Mouse (Mus musculus): ENCODE data around the gene Taok3. TPM values are rescaled to one million over a fixed set of nuclear protein-coding genes. Genes with fewer than 3 reads are reported as not detected.

Taok3 gene
- polyA plus RNA-seq, 1 experiment from 2014 or later: 35.2 TPM

DNA sequence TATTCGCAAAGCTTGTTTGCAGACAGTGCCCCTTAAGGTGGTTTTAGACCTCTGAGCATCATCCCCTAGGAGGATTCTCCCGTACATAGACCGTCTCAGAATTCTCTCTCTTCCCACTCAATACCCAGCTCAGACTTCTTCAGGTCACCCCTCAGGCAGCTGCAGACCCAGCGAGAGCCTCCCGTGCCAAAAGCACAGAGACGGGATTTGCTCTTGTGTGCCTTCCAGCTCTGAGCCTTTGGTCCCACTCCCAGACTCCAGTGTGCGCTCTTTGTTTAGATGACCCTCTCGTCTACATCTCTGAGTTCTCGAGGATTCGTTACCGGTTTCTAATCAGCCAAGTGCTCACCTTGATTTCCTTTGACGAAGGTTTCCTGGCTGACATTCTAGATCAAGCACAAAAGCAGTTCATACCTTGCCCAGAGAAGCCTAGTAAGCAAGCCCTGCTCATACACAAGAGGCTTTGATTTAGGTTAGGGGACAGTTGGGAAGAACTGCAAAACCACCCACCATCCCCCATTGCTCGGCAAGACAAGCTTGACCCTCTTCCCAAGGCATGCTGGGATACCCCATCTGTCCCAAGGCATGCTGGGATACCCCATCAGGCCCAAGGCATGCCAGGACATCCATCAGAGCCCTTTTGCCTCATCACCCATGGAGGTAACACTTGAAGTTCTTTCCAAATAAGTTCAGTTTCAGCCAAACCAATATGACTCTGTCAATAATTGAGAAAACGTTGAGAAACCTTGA lies 48.6 kb downstream of the Taok3 start:
- CTCF ChIA-PET: interaction anchor here (0.7 to 1.8 kb wide), 2 partner anchors 15 to 31 kb away, joined by 3 read pairs; no protein-coding TSS in a partner anchor

DNA sequence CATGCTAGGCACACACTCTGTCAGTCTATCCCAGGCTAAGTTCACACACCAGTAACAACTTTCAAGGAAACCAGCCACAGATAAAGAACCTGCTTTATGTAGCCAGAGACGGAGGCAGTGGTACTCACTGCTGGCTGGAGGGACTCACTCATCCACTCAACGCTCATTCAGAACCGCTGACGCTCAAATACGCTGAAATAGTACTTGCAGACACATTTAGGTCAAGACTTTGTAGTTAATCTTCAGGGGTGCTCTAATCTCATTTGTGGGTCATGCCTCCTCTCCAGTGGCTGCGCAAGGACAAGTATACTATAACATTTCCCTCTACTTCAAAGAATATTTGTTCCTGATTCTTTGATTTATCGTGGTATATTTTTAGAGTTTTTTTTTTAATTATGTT lies 54.1 kb downstream of the Taok3 start:
- no peak for TF ChIP-seq CTCF (IDR thresholded peaks at IDR 0.05)
- no peak for DNase-seq (ENCODE audit: low read depth, low spot score)
- H3K27me3 ChIP-seq: no peaks in the 10 kb centered on the region
- no peak for ATAC-seq
- ChIA-PET CTCF (interaction anchor here (0.9 kb wide), 1 partner anchor 14 kb away, joined by 3 read pairs; no protein-coding TSS in a partner anchor), POLR2A (interaction anchor here (0.5 kb wide), 1 partner anchor 16 kb away, joined by 5 read pairs; no protein-coding TSS in a partner anchor)
- in situ Hi-C loops (cut with MboI; ENCODE audit: low pct_unique_long_range_greater_than_20kb): no loop called here

More for the DNA sequence above, 48.6 kb downstream of the Taok3 start:
- DNase-seq (ENCODE audit: low read depth, low spot score): no peak
- in situ Hi-C loops (cut with MboI; ENCODE audit: low pct_unique_long_range_greater_than_20kb): no loop called here
- no peaks in the 10 kb centered on the region for H3K27me3 ChIP-seq
- TF ChIP-seq CTCF (IDR thresholded peaks at IDR 0.05): no peak
- POLR2A ChIA-PET: no interaction called here
- no peak for ATAC-seq

DNA sequence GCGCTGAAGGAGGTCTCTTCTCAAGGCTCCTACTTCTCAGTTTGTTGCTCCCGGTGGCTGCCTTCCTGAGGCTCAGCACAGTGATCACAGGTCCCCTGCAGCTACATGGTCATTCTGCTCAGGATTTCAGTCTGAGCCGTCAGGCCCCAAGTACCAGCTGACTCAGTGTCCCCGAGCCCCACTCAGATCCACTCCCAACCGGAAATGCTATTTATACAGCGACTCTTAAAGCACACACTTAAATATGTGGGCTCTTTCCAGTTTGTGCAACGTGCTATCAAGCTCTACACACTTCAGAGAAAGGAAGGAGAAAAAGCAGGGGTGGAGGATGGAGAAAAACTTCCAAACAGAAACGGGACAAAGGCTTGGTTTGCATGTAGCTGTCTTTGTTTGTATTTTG lies 56.0 kb downstream of the Taok3 start:
- no peaks in the 10 kb centered on the region for H3K27me3 ChIP-seq
- no peak for TF ChIP-seq CTCF (IDR thresholded peaks at IDR 0.05)
- in situ Hi-C loops (cut with MboI; ENCODE audit: low pct_unique_long_range_greater_than_20kb): no loop called here
- ATAC-seq (peak; percentile 66), DNase-seq (ENCODE audit: low read depth, low spot score) (peak; percentile 17)
- POLR2A ChIA-PET: no interaction called here
- CTCF ChIA-PET: interaction anchor here (1.2 to 1.3 kb wide), 2 partner anchors 11 to 15 kb away, joined by 3 read pairs; no protein-coding TSS in a partner anchor

DNA sequence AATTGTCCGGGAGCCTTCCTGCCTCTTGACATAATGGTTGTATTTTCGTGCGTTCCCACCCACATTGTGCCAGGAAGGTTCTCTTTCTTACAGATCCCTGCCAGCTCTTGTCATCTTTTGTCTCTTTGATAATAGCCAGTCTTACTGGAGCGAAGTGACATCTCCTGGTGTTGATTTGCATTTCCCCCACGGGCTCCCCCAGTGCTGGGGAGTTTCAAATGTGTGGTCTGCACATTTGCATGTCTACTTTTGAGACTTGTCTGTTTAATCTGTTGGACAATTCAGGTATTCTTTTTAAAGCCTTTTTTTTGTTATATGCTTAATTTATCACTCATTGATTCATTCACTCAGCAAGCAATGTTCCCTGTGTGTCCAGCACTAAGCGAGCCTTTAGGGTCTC lies 58.1 kb downstream of the Taok3 start:
- ChIA-PET POLR2A (no interaction called here), CTCF (interaction anchor here (0.7 kb wide), 1 partner anchor 61 kb away, joined by 3 read pairs; no protein-coding TSS in a partner anchor)
- H3K27me3 ChIP-seq: no peaks in the 10 kb centered on the region
- TF ChIP-seq CTCF (IDR thresholded peaks at IDR 0.05): no peak
- in situ Hi-C loops (cut with MboI; ENCODE audit: low pct_unique_long_range_greater_than_20kb): no loop called here
- no peak for DNase-seq (ENCODE audit: low read depth, low spot score)
- no peak for ATAC-seq

DNA sequence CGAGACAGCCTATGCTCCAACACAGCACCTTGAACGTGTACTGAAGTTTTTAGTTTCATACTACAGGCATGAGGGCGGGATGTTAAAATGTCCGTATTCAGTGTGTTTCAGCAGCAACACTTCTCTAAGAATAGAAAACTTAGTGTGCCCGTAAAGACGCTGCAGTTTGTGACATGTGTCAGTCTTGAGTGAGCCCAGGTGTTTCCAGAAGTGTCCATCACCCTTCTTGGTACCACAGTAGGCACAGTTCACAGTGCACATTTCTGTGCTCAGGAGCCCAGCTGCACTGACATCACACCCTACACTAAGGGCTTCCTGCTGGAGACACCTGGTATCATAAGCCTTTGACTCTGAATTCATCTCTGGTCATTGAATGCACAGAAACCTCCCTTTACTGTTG lies 58.6 kb downstream of the Taok3 start:
- DNase-seq (ENCODE audit: low read depth, low spot score): no peak
- ATAC-seq: no peak
- POLR2A ChIA-PET: interaction anchor here (0.5 to 0.8 kb wide), 2 partner anchors 26 to 135 kb away, joined by 3 read pairs; no protein-coding TSS in a partner anchor
- CTCF ChIA-PET: interaction anchor here (1.3 to 1.5 kb wide), 3 partner anchors 11 to 18 kb away, joined by 4 to 6 read pairs (median 4); no protein-coding TSS in a partner anchor
- no peak for TF ChIP-seq CTCF (IDR thresholded peaks at IDR 0.05)
- no peaks in the 10 kb centered on the region for H3K27me3 ChIP-seq
- in situ Hi-C loops (cut with MboI; ENCODE audit: low pct_unique_long_range_greater_than_20kb): no loop called here

DNA sequence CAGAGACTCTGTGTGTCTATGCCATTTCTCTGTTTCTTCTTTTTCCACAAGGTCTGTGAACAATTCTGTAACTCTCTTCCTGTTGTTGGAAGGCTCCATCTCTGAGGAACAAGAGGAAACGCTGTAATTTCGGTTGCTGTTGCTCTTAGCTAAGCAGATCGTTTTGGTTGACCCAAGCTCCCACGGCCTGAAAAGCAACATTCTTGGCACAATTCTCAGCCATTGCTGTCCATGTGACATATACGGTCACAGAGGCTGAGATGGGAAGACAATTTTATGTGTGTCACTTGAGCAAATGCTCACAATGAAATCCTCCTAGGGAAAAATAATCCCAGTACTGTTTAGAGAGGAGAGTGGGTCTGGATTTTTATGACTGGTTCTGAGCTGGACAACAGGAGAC lies 62.0 kb downstream of the Taok3 start:
- H3K27me3 ChIP-seq: no peaks in the 10 kb centered on the region
- ATAC-seq (no peak), DNase-seq (ENCODE audit: low read depth, low spot score) (no peak)
- POLR2A ChIA-PET: no interaction called here
- CTCF ChIA-PET: no interaction called here
- in situ Hi-C loops (cut with MboI; ENCODE audit: low pct_unique_long_range_greater_than_20kb): no loop called here
- TF ChIP-seq CTCF (IDR thresholded peaks at IDR 0.05): no peak

DNA sequence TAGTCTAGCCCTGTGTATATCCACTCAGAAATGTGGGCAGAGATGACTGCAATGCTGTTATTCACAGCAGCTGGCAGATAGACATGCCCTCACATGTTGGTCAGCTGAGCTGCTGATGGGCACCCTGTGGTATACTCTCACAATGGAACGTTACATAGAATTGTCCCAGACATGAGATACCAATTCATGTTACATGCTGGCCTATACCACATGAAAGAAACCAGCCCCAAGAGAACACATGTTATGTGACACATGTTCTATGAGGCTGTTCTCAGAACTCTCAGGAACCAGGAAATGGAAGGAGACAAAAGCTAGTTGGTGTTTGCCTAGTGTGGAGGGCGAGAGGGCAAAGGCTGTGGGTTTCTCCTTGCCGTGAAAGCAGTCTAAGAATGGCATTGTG lies 62.5 kb downstream of the Taok3 start:
- DNase-seq (ENCODE audit: low read depth, low spot score) (no peak), ATAC-seq (no peak)
- ChIA-PET POLR2A (no interaction called here), CTCF (no interaction called here)
- no peaks in the 10 kb centered on the region for H3K27me3 ChIP-seq
- in situ Hi-C loops (cut with MboI; ENCODE audit: low pct_unique_long_range_greater_than_20kb): no loop called here
- no peak for TF ChIP-seq CTCF (IDR thresholded peaks at IDR 0.05)

DNA sequence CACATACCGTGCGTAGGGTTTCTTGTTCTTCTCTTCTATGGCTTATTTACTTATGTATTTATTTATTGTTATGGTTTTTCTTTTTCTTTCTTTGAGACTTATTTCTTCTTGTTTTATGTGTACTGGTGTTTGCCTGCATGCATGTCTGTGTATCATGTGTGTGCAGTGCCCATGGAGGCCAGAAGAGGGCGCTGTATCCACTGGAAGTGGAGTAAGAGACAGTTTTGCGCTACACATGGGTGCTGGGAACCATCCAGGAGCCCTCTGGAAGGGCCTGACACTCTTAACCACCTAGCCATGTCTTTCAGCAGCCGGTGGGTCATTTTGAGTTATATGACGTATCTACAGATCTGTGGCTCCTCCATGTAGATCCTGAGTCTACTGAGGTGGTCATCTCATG lies 64.9 kb downstream of the Taok3 start:
- TF ChIP-seq CTCF (IDR thresholded peaks at IDR 0.05): peak; percentile 44

DNA sequence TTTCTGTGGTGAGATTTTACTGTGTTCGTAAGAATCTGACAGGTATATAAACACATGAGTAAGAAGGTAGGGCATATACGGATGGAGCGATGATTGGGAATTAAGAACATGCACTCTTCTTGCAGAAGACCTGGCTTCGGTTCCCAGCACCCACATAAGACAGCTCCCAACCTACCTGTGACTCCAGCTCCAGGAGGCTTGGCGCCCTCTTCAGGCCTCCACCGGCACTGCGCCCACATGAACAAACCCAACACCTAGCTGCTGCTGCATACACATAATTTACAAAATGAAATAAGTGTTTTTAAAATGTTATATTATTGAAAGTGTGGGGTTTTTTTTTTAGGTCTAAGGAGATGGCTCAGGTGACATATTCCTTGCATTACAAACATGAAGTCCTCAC lies 65.7 kb downstream of the Taok3 start:
- in situ Hi-C loops (cut with MboI; ENCODE audit: low pct_unique_long_range_greater_than_20kb): no loop called here
- CTCF ChIA-PET: interaction anchor here (0.8 kb wide), 1 partner anchor 13 kb away, joined by 3 read pairs; no protein-coding TSS in a partner anchor
- ATAC-seq (no peak), DNase-seq (ENCODE audit: low read depth, low spot score) (no peak)
- H3K27me3 ChIP-seq: no peaks in the 10 kb centered on the region
- POLR2A ChIA-PET: no interaction called here
- TF ChIP-seq CTCF (IDR thresholded peaks at IDR 0.05): peak; percentile 57

More for the DNA sequence above, 64.9 kb downstream of the Taok3 start:
- ATAC-seq: no peak
- in situ Hi-C loops (cut with MboI; ENCODE audit: low pct_unique_long_range_greater_than_20kb): no loop called here
- CTCF ChIA-PET: interaction anchor here (0.8 kb wide), 1 partner anchor 14 kb away, joined by 3 read pairs; no protein-coding TSS in a partner anchor
- DNase-seq (ENCODE audit: low read depth, low spot score): no peak
- POLR2A ChIA-PET: no interaction called here
- no peaks in the 10 kb centered on the region for H3K27me3 ChIP-seq

DNA sequence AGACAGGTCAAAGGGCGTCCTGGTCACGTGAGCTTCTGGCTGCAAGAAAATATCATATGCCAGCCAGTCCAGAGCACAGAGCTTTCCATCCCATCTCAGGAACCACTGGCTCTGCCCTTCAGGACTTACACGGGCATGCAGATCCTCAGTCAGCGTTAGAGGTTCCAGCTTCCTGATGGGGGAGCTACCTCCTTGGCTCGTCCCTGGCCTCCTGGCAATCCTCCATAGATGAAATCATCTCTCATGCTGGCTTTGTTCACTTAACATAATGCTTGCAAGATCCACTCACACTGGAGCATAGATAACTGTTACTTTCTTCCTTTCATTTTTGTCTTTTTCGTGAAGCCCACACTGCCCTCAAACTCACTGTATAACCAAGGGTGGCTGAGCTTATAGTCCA lies 72.1 kb downstream of the Taok3 start:
- CTCF ChIA-PET: no interaction called here
- ATAC-seq (no peak), DNase-seq (ENCODE audit: low read depth, low spot score) (no peak)
- no peak for TF ChIP-seq CTCF (IDR thresholded peaks at IDR 0.05)
- POLR2A ChIA-PET: interaction anchor here (0.6 kb wide), 1 partner anchor 123 kb away, joined by 3 read pairs; no protein-coding TSS in a partner anchor
- H3K27me3 ChIP-seq: no peaks in the 10 kb centered on the region
- in situ Hi-C loops (cut with MboI; ENCODE audit: low pct_unique_long_range_greater_than_20kb): no loop called here

DNA sequence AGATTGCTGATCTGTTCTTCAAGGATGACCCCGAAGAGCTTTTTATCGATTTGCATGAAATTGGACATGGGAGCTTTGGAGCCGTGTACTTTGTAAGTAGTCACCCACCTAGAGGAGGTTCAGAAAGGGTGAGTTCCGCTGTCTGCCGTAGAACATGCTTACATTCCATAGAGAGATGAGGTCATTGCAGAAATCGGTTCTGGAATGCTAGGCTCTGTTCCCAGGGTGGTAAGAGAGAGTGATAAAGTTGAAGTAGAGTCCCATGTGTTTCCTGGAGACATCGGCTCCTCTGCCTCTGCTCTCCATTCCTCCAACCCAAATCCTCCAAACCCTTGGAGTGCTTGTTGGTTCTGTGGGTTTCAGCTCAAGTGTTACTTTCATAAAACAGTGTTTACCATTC lies 73.8 kb downstream of the Taok3 start:
- in situ Hi-C loops (cut with MboI; ENCODE audit: low pct_unique_long_range_greater_than_20kb): no loop called here
- POLR2A ChIA-PET: no interaction called here
- CTCF ChIA-PET: interaction anchor here (0.7 to 0.8 kb wide), 2 partner anchors 10 to 14 kb away, joined by 3 to 4 read pairs; no protein-coding TSS in a partner anchor
- no peaks in the 10 kb centered on the region for H3K27me3 ChIP-seq
- TF ChIP-seq CTCF (IDR thresholded peaks at IDR 0.05): no peak
- ATAC-seq (no peak), DNase-seq (ENCODE audit: low read depth, low spot score) (no peak)

All from Patski (cell line).